Mouse (Mus musculus) frontal cortex, adult (tissue): ENCODE data around the gene Ntng2.

Experiments used
- ATAC-seq: cut with Nextera tagmentation; 2 replicates; pipeline ENCODE4 v1.9.2; 2017; ENCODE audit warnings: mild to moderate bottlenecking, moderate library complexity, mixed read lengths; ENCODE audit not compliant: low TSS enrichment

Gene Ntng2

GRCm38 (mm10) chr2:29252599-29253204 is at the start of gene Ntng2:
Gene Ntng2 (minus strand): TSS chr2:29253005.
- ATAC-seq, result peak; percentile 72

GRCm38 (mm10) chr2:29295557-29295956 is 42.8 kb upstream of the Ntng2 start:
- no peak for ATAC-seq

- no peak for ATAC-seq
These were observed 34.8 kb upstream of the Ntng2 start for GRCm38 (mm10) chr2:29287651-29288050.

- ATAC-seq, result no peak
These were observed 24.9 kb upstream of the Ntng2 start for GRCm38 (mm10) chr2:29277703-29278121.

- no peak for ATAC-seq
These were observed 19.2 kb upstream of the Ntng2 start for GRCm38 (mm10) chr2:29271803-29272518.

GRCm38 (mm10) chr2:29271098-29271497 is 18.3 kb upstream of the Ntng2 start:
- ATAC-seq, result no peak

- no peak; the same call in 1 of the 2 replicates for ATAC-seq
These were observed 14.0 kb upstream of the Ntng2 start for GRCm38 (mm10) chr2:29266810-29267209.

- no peak; the same call in 1 of the 2 replicates for ATAC-seq
These were observed 9.7 kb upstream of the Ntng2 start for GRCm38 (mm10) chr2:29262436-29262915.

GRCm38 (mm10) chr2:29261126-29261525 is 8.3 kb upstream of the Ntng2 start:
- ATAC-seq, result no peak

GRCm38 (mm10) chr2:29253205-29253865 is 530 bp upstream of the Ntng2 start:
- ATAC-seq, result peak; percentile 51

GRCm38 (mm10) chr2:29252059-29252598 is 676 bp downstream of the Ntng2 start:
- ATAC-seq, result 0 out of 2 replicates have a peak, but pooled peaks have one; percentile 18

- peak; percentile 14; the same call in 1 of the 2 replicates for ATAC-seq
These were observed 1.4 kb downstream of the Ntng2 start for GRCm38 (mm10) chr2:29251095-29252058.

GRCm38 (mm10) chr2:29250263-29251094 is 2.3 kb downstream of the Ntng2 start:
- no peak for ATAC-seq

- ATAC-seq, result no peak
These were observed 3.0 kb downstream of the Ntng2 start for GRCm38 (mm10) chr2:29249852-29250251.

GRCm38 (mm10) chr2:29248551-29248950 is 4.3 kb downstream of the Ntng2 start:
- ATAC-seq, result no peak

- ATAC-seq, result no peak
These were observed 5.4 kb downstream of the Ntng2 start for GRCm38 (mm10) chr2:29247386-29247785.

GRCm38 (mm10) chr2:29246891-29247290 is 5.9 kb downstream of the Ntng2 start:
- ATAC-seq, result no peak

GRCm38 (mm10) chr2:29246275-29246674 is 6.5 kb downstream of the Ntng2 start:
- ATAC-seq, result peak; percentile 75

GRCm38 (mm10) chr2:29245341-29245779 is 7.4 kb downstream of the Ntng2 start:
- ATAC-seq, result 0 out of 2 replicates have a peak, but pooled peaks have one; percentile 3

GRCm38 (mm10) chr2:29239329-29239728 is 13.5 kb downstream of the Ntng2 start:
- peak; percentile 72 for ATAC-seq
